Mouse (Mus musculus) myocyte (in vitro differentiated cells): Measurements from ENCODE around the gene C2cd4d.

Experiments
- CEBPB ChIP-seq: IDR thresholded peaks from 2 replicates; pipeline ENCODE4 v1.6.1; 2011; ENCODE audit warnings: mild to moderate bottlenecking, moderate library complexity; ENCODE audit not compliant: poor library complexity, insufficient read depth, severe bottlenecking
- E2F4 ChIP-seq: IDR thresholded peaks from one replicate; pipeline ENCODE4 v1.6.1; 2011; ENCODE audit warnings: mild to moderate bottlenecking, control low read depth, moderate library complexity; ENCODE audit not compliant: insufficient read depth
- MAX ChIP-seq: IDR thresholded peaks from one replicate; pipeline ENCODE4 v1.6.1; 2011; ENCODE audit warnings: low read depth, mild to moderate bottlenecking, control low read depth
- MYOG ChIP-seq, 3 experiments: IDR thresholded peaks; one replicate each; pipeline ENCODE4 v1.6.1; 2011; ENCODE audit warnings: control low read depth in 2 of 3, low read depth in 2 of 3, mild to moderate bottlenecking in 2 of 3; ENCODE audit not compliant: insufficient read length in 2 of 3, control insufficient read depth in 1 of 3, insufficient read depth in 1 of 3
- POLR2A ChIP-seq: IDR thresholded peaks from one replicate; pipeline ENCODE4 v1.6.1; 2011; ENCODE audit warnings: low read depth, mild to moderate bottlenecking, control low read depth, moderate library complexity; ENCODE audit not compliant: insufficient read length
- POLR2AphosphoS2 ChIP-seq: IDR thresholded peaks from one replicate; pipeline ENCODE4 v1.6.1; 2011; ENCODE audit warnings: low read depth, control low read depth; ENCODE audit not compliant: insufficient read length
- SRF ChIP-seq: IDR thresholded peaks from one replicate; pipeline ENCODE4 v1.6.1; 2011; ENCODE audit warnings: low read depth; ENCODE audit not compliant: control insufficient read depth, insufficient read length
- TCF3 ChIP-seq: IDR thresholded peaks from one replicate; pipeline ENCODE4 v1.6.1; 2011; ENCODE audit warnings: low read depth, control low read depth; ENCODE audit not compliant: insufficient read length

GRCm38 (mm10) chr3:94366761-94367160 is 4.5 kb downstream of the C2cd4d start:
- TF ChIP-seq POLR2A (no peak), TCF3 (no peak), CEBPB (no peak), E2F4 (no peak), POLR2AphosphoS2 (no peak), SRF (no peak), MYOG (IDR thresholded peaks at IDR 0.05; ENCODE audit: control insufficient read depth in 1 of 3, insufficient read depth in 1 of 3, insufficient read length in 2 of 3, low read depth in 2 of 3) (no peak), MAX (no peak)
